Mouse (Mus musculus) bone marrow macrophage, adult 2 months (primary cell): ENCODE data around the gene Arfgef3.

Experiments
- CTCF ChIP-seq: IDR thresholded peaks from 2 replicates; pipeline ENCODE4 v1.5.1; 2012; ENCODE audit warnings: low read depth, mild to moderate bottlenecking, low read length, moderate library complexity
- POLR2A ChIP-seq: IDR thresholded peaks from 2 replicates; pipeline ENCODE4 v1.6.1; 2012; ENCODE audit warnings: mild to moderate bottlenecking, low read depth, low read length, borderline replicate concordance

DNA sequence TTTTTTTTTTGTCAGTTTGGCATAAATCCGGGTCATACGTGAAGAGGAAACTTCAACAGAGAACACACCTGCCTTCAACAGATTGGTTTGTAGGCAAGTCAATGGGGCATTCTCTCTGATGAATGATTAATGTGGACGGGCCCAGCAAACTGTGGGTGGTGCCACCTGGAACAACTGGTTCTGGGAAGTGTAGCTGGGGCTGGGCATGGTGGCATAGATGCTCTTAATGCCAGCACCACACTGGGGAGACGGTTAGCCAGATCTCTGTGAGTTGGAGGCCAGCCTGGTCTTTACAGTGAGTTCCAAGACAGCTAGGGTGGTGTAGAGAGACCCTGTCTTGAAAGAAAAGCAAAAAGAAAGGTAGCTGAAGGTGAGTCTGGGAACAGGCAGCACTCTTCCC is 196.4 kb downstream of the Arfgef3 start:
- TF ChIP-seq CTCF (no peak), POLR2A (no peak)
